Mouse (Mus musculus) gastrocnemius, adult 2 months (tissue): ENCODE measurements around the gene Phf2. TPM values are rescaled to one million over a fixed set of nuclear protein-coding genes. Genes with fewer than 3 reads are reported as not detected.

Source experiments
- DNase-seq: peaks from one replicate; pipeline ENCODE4 v3.0.0; 2022
- H3K27ac ChIP-seq: fragments of 200-600 bp; 2 replicates; pipeline ENCODE4 v1.8.1; 2022; ENCODE audit warnings: mild to moderate bottlenecking
- H3K4me3 ChIP-seq: fragments of 200-600 bp; 2 replicates; pipeline ENCODE4 v1.8.1; 2022; ENCODE audit warnings: mild to moderate bottlenecking, moderate library complexity
- CTCF ChIP-seq: fragments of 200-600 bp; IDR thresholded peaks from 2 replicates; pipeline ENCODE4 v1.8.1; 2022; ENCODE audit warnings: antibody characterized with exemption, mild to moderate bottlenecking, moderate library complexity
- intact Hi-C: fragments of 180-260 bp; cut with DNase I; formaldehyde crosslinking; loops from one replicate; pipeline ENCODE4 v1.15.1; 2025
- long read RNA-seq, 2 experiments: library from polyadenylated mRNA; stranded (forward); transcript quantifications; one replicate each; pipeline ENCODE4 v2.0.0; 2021
- total RNA-seq, 2 experiments: library from RNA; stranded (reverse); gene quantifications; 2 replicates each; pipeline ENCODE4 v1.2.3; 2021

Phf2 gene
- total RNA-seq: 10 to 100 TPM; 33.8 to 34.7 TPM
- long read RNA-seq, experiment 1, full-length matches to known transcripts: 15 of 23 reads
- long read RNA-seq, experiment 1, partial matches to known transcripts: 5 of 23 reads
- long read RNA-seq, experiment 1, other reads (novel, unspliced or antisense): 3 of 23 reads
- long read RNA-seq, experiment 2, full-length matches to known transcripts: 13 of 25 reads
- long read RNA-seq, experiment 2, partial matches to known transcripts: 10 of 25 reads
- long read RNA-seq, experiment 2, other reads (novel, unspliced or antisense): 2 of 25 reads

- intact Hi-C loops: loop anchor here (5.0 to 10.0 kb wide), 2 partner anchors 96 to 304 kb away; partner anchors contain the start of gene Fam120a
- Histone ChIP-seq H3K4me3 (peak within 1 kb of the TSS; percentile 96), H3K27ac (peak within 1 kb of the TSS; percentile 96)
- DNase-seq: peak; percentile 69
- TF ChIP-seq CTCF: no peak
Measured at GRCm38 (mm10) chr13:48870771-48871731, at the start of gene Phf2. Phf2 (minus strand) TSS chr13:48871119.

DNA sequence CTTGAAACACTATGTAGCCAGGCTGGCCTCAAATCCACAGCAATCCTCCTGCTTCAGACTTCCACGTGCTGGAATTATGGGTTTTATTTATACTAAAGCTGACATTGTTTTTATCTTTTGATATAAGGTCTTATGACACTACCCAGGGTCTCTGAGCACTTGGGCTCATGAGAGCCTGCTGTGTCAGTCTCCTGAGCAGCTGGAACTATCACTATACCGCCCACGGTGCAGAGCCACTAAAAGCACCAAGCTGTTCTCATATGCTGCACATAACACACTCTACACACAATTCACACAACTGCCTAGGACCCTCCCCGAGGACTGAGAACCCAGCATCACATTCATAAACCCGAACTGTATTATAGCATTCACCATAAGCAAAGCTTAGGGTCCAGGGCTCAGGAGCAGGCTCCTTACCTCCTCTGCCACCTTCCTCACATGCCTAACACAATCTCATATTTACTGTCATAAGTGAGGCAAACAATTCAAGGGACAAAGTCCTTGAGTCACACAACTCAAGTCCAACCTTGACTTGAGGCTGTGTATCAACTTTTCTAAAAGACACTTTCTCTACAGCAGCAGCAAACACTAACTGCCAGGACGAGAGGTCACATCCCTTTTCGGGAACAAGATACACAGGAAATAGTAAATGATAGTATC is 49.0 kb upstream of the Phf2 start:
- no peak for DNase-seq
- intact Hi-C loops: loop anchor here (5.0 kb wide), 1 partner anchor 77 kb away; no protein-coding TSS in a partner anchor

DNA sequence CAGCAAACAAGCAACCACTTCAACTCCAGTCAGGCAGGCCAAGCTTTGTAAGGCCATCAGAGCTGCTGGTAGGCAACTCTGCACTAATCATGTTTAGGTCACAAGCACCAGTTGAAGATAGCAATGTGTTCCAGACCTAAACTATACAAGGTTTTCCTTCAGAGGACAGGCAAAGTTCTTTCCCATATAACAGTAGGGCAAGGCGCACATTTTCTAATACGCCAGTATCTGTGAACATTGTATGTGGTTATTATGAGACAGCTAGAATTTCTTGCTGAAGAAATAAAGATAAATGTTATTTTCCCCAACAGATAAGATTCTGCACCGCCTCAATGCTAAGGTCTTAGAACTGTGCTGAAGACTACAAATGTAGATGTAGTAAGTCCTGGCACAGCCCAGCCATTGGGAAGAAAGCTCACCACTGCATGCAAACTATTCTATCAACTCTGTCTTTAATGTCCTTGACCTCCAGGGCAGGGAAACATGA is 46.2 kb upstream of the Phf2 start:
- no peak overlapping the region for H3K27ac ChIP-seq
- intact Hi-C loops: loop anchor here (5.0 kb wide), 1 partner anchor 80 kb away; no protein-coding TSS in a partner anchor
- no peak for TF ChIP-seq CTCF
- DNase-seq: no peak
- no peak overlapping the region for H3K4me3 ChIP-seq

More for the DNA sequence above, 49.0 kb upstream of the Phf2 start:
- Histone ChIP-seq H3K27ac (no peak overlapping the region), H3K4me3 (no peak overlapping the region)
- no peak for TF ChIP-seq CTCF

- intact Hi-C loops: no loop called here
- Histone ChIP-seq H3K27ac (no peak overlapping the region), H3K4me3 (no peak overlapping the region)
- no peak for TF ChIP-seq CTCF
- no peak for DNase-seq
Measured at GRCm38 (mm10) chr13:48913680-48914079, 42.8 kb upstream of the Phf2 start.

- Histone ChIP-seq H3K4me3 (no peak overlapping the region), H3K27ac (no peak overlapping the region)
- intact Hi-C loops: no loop called here
- no peak for TF ChIP-seq CTCF
- DNase-seq: no peak
Measured at GRCm38 (mm10) chr13:48913141-48913540, 42.2 kb upstream of the Phf2 start.

DNA sequence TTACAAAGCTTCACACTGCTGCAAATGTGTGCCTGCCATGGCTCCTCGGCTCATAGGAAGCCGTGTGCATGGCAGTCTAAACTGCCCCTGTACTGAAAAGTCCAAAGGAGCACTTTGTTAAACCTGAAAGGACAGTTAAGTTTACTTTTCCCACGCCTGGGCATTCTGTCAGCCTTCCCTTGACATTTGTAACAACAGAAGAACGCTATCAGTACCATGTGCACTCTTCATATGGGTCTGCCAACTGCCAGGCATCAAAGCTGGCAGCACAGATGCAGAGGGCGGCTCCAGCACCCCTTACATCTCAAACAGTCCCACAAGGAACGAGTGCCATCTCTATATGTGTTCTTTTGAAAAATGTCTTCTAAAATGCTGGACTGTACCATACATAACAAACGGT is 40.5 kb upstream of the Phf2 start:
- TF ChIP-seq CTCF: no peak
- H3K4me3 ChIP-seq: no peak overlapping the region
- H3K27ac ChIP-seq: no peak overlapping the region
- DNase-seq: no peak
- intact Hi-C loops: no loop called here

DNA sequence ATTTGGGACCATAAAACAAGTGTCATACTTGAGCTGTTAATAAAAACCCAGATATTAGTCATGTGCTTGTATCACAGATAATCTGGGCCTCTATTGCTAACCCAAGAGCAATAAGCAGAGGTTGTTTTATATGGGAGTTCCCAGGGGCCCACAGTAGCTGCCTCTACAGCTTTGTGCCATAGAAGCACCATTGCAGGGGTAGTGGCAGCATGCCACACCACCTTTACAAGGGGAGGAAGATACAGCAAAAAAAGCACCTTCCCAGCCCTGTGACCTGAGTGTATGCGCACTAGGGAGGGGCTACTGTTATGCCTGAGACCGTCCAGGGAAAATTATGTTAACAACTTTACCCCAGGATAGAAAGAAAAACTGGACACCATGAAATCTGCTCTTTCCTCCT is 34.5 kb upstream of the Phf2 start:
- no peak for DNase-seq
- H3K4me3 ChIP-seq: no peak overlapping the region
- intact Hi-C loops: no loop called here
- no peak for TF ChIP-seq CTCF
- H3K27ac ChIP-seq: no peak overlapping the region

- intact Hi-C loops: no loop called here
- DNase-seq: no peak
- no peak for TF ChIP-seq CTCF
- H3K27ac ChIP-seq: no peak overlapping the region
- no peak overlapping the region for H3K4me3 ChIP-seq
Measured at GRCm38 (mm10) chr13:48895376-48895775, 24.5 kb upstream of the Phf2 start.

- no peak for TF ChIP-seq CTCF
- no peak for DNase-seq
- intact Hi-C loops: no loop called here
- Histone ChIP-seq H3K27ac (no peak overlapping the region), H3K4me3 (no peak overlapping the region)
Measured at GRCm38 (mm10) chr13:48890260-48890960, 19.5 kb upstream of the Phf2 start.

DNA sequence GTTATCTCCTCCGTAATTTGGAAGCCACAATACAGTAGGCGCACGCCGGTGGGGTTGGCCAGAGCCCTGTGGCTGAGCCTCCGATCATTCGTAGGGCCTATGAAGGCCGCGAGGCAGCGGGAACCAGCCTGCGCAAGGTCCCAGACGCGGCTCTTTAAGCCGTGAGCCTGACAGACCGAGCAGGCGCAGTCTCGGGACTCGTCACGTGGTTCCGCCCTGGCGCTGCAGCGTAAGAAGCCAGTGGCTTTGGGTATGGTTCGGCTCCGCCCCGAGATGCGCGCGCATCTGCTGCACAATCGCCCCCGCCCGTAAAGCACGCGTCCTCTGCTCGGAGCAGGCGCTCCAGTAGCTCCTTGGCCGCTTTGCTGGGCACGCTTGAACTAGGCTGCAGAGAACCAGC is 7.6 kb upstream of the Phf2 start:
- intact Hi-C loops: loop anchor here (10.0 kb wide), 1 partner anchor 296 kb away; no protein-coding TSS in a partner anchor
- Histone ChIP-seq H3K4me3 (peak overlapping the region; percentile 77), H3K27ac (peak overlapping the region; percentile 93)
- no peak for TF ChIP-seq CTCF
- DNase-seq: peak; percentile 100

DNA sequence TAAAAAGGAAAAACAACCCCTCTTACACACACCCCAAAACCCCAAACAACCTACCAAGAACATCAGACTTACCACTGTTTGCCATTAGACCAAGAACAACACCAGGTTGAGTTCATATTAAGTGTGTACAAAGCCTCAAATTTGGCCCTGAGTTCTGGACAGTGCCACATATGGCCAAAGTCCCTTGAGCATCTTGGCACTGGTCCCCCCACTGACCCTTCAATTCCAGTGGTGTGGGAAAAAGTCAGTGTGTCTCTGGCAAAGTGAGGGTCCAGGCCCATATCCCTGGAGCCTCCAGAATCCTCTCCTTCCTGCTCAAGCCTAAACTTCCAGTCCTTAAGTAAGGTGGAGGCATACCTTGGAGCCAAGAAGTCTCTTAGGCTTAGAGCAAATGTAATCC is 6.9 kb upstream of the Phf2 start:
- intact Hi-C loops: loop anchor here (10.0 kb wide), 1 partner anchor 297 kb away; no protein-coding TSS in a partner anchor
- Histone ChIP-seq H3K4me3 (peak overlapping the region; percentile 77), H3K27ac (peak overlapping the region; percentile 93)
- no peak for DNase-seq
- no peak for TF ChIP-seq CTCF

DNA sequence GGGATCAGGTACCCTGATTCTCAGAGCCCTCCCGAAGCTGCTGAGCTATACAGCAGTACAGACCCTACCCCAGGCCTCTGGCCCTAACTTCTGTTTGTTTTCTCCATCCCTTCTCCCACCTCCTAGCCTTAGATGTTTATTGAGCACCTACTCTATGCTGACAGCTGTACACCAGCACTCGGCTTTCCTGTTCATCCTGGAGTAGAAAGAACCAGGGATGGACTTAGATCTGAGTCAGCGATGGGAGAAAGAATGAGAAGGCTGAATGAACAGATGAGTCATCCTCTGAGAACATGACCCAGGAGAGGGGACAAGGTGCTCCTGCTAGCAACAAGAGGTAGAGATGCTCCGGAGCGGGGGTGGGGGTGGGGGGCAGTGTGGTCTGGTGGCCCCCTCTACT is 1.8 kb upstream of the Phf2 start:
- intact Hi-C loops: loop anchor here (5.0 to 10.0 kb wide), 2 partner anchors 95 to 302 kb away; partner anchors contain the start of gene Fam120a
- peak overlapping the region; percentile 96 for H3K27ac ChIP-seq
- no peak overlapping the region for H3K4me3 ChIP-seq
- no peak for TF ChIP-seq CTCF
- no peak for DNase-seq
